Mouse (Mus musculus) small intestine, adult 2 months (tissue): ENCODE measurements at regions not wholly inside any gene's neighbourhood (a gene's known extent, or its start where the extent isn't known, plus 50 kb on each side); places are given as distances from the start of the nearest gene placed in this dataset.

ENCODE experiments used
- CTCF ChIP-seq: fragments of 200-500 bp; IDR thresholded peaks from 2 replicates; pipeline ENCODE4 v1.5.1; 2012; ENCODE audit warnings: low read depth, mild to moderate bottlenecking, control low read depth, inconsistent platforms, low read length, moderate library complexity, mixed read lengths; ENCODE audit not compliant: insufficient replicate concordance, insufficient read length; ENCODE audit errors: extremely low read depth
- POLR2A ChIP-seq: fragments of 200-500 bp; IDR thresholded peaks from 2 replicates; pipeline ENCODE4 v1.6.1; 2012; ENCODE audit warnings: low read depth, mild to moderate bottlenecking, control low read depth, inconsistent platforms, low read length, moderate library complexity

GRCm38 (mm10) chr16:21308513-21308912 is 104.0 kb downstream of the Ephb3 start:
- TF ChIP-seq CTCF (no peak), POLR2A (no peak)
